Mouse (Mus musculus) intestine, embryonic 15.5 days (tissue): ENCODE results near the gene Sik3. TPM values are rescaled to one million over a fixed set of nuclear protein-coding genes. Genes with fewer than 3 reads are reported as not detected.
A peak's percentile ranks its signal among the peaks of the same experiment; 100 is the strongest.

Experiments used
- ATAC-seq: fragments of 200-750 bp; cut with Nextera tagmentation; 2 replicates; pipeline ENCODE4 v1.8.0; 2017; ENCODE audit warnings: moderate TSS enrichment, moderate library complexity
- H3K27ac ChIP-seq: fragments of 300-500 bp; sonication (generic); 2 replicates; pipeline ENCODE4 v1.5.1; 2015; ENCODE audit warnings: mild to moderate bottlenecking, inconsistent platforms
- H3K27me3 ChIP-seq: fragments of 300-500 bp; sonication (generic); replicated peaks from 2 replicates; pipeline ENCODE4 v1.6.1; 2015; ENCODE audit warnings: inconsistent platforms
- H3K36me3 ChIP-seq: fragments of 300-500 bp; sonication (generic); 2 replicates; pipeline ENCODE4 v1.6.1; 2015; ENCODE audit warnings: inconsistent platforms
- H3K4me1 ChIP-seq: fragments of 300-500 bp; sonication (generic); replicated peaks from 2 replicates; pipeline ENCODE4 v1.6.1; 2015; ENCODE audit warnings: inconsistent platforms
- H3K4me2 ChIP-seq: fragments of 300-500 bp; sonication (generic); replicated peaks from 2 replicates; pipeline ENCODE4 v1.6.1; 2015; ENCODE audit warnings: mild to moderate bottlenecking, inconsistent platforms
- H3K4me3 ChIP-seq: fragments of 300-500 bp; sonication (generic); replicated peaks from 2 replicates; pipeline ENCODE4 v1.5.1; 2015; ENCODE audit warnings: inconsistent platforms
- H3K9ac ChIP-seq: fragments of 300-500 bp; sonication (generic); 2 replicates; pipeline ENCODE4 v1.6.1; 2015; ENCODE audit warnings: inconsistent platforms
- H3K9me3 ChIP-seq: fragments of 300-500 bp; sonication (generic); 2 replicates; pipeline ENCODE4 v1.6.1; 2016; ENCODE audit warnings: inconsistent platforms
- WGBS: fragments of 180-500 bp; shearing (Covaris S2); methylation state at CpG from one replicate; pipeline ENCODE4 v1.1.7; 2015; 5-methylcytosine and 5-hydroxymethylcytosine counted together
- polyA plus RNA-seq: library from polyadenylated mRNA; unstranded; fragments of >200 nt; fragmentation: Nextera tagmentation; extraction: Ambion mirVana; gene quantifications from 2 replicates; pipeline ENCODE4 v1.2.1, GENCODE M21; 2015

Gene Sik3
- polyA plus RNA-seq, 1 experiment from 2014 or later = 13.2 TPM

- no peaks in the 10 kb centered on the region for H3K27me3 ChIP-seq
- no peaks in the 10 kb centered on the region for H3K9me3 ChIP-seq
- peak; percentile 75 for ATAC-seq
- H3K4me1 ChIP-seq = peaks cover 10% of the 10 kb centered on the region
- peak overlapping the region; percentile 67 for H3K27ac ChIP-seq
- peak overlapping the region; percentile 62 for H3K9ac ChIP-seq
- H3K4me2 ChIP-seq = peak overlapping the region; percentile 94
- WGBS = 15% methylated on average over 37 of the region's 37 CpGs
- no peaks in the 10 kb centered on the region for H3K36me3 ChIP-seq
- peak overlapping the region; percentile 48 for H3K4me3 ChIP-seq
Measured at GRCm38 (mm10) chr9:46229573-46230449, 217.2 kb downstream of the Sik3 start.

- H3K4me3 ChIP-seq = peak overlapping the region; percentile 48
- no peaks in the 10 kb centered on the region for H3K27me3 ChIP-seq
- no peaks in the 10 kb centered on the region for H3K9me3 ChIP-seq
- H3K27ac ChIP-seq = peak overlapping the region; percentile 67
- 14% methylated on average over 13 of the region's 13 CpGs for WGBS
- H3K4me1 ChIP-seq = peaks cover 13% of the 10 kb centered on the region
- no peaks in the 10 kb centered on the region for H3K36me3 ChIP-seq
- H3K9ac ChIP-seq = peak overlapping the region; percentile 62
- ATAC-seq = no peak
- peak overlapping the region; percentile 94 for H3K4me2 ChIP-seq
Measured at GRCm38 (mm10) chr9:46230450-46230975, 217.9 kb downstream of the Sik3 start.

- Histone ChIP-seq H3K4me3 (peak overlapping the region; percentile 10; the same call in 1 of the 2 replicates), H3K9ac (peak overlapping the region; percentile 36; the same call in 1 of the 2 replicates), H3K27me3 (no peaks in the 10 kb centered on the region), H3K4me2 (peak overlapping the region; percentile 33), H3K27ac (peak overlapping the region; percentile 81), H3K9me3 (no peaks in the 10 kb centered on the region), H3K36me3 (no peaks in the 10 kb centered on the region), H3K4me1 (peaks cover 9% of the 10 kb centered on the region)
- 69% methylated on average over 6 of the region's 6 CpGs for WGBS
- ATAC-seq = peak; percentile 71
Measured at GRCm38 (mm10) chr9:46235196-46235595, 222.6 kb downstream of the Sik3 start.

- Histone ChIP-seq H3K4me2 (peak within 1 kb of the TSS; percentile 33), H3K9me3 (no peaks in the 10 kb centered on the region), H3K9ac (peak within 1 kb of the TSS; percentile 36), H3K4me1 (peaks cover 7% of the 10 kb centered on the region), H3K27ac (peak within 1 kb of the TSS; percentile 81), H3K27me3 (no peaks in the 10 kb centered on the region), H3K4me3 (peak within 1 kb of the TSS; percentile 11; the same call in 1 of the 2 replicates), H3K36me3 (no peaks in the 10 kb centered on the region)
- no peak for ATAC-seq
Measured at GRCm38 (mm10) chr9:46235596-46235648, 222.8 kb downstream of the Sik3 start, which contains the start of gene Apoc3. Gene Apoc3, minus strand, starts transcription at chr9:46235636.

DNA sequence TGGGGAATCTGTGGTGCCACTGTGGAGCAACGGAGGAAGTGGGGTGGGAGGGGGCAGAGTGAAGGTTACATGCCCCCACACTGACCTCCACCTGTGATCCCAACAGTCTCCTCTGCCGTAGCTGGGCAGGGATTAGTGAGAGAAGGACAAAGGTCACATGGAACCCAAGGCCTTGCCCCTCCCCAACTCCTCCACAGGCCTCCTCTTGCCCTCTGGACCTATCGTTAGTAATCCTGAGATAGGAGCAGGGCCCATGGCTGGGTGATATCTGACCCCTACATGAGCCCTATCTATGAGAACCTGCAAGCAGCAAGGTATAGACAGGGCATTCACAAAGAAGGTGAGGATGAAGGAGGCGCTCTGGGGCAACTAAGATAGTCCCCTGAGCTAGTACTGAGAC is 223.0 kb downstream of the Sik3 start:
- H3K9me3 ChIP-seq = no peaks in the 10 kb centered on the region
- H3K4me2 ChIP-seq = peak overlapping the region; percentile 33
- no peak overlapping the region for H3K9ac ChIP-seq
- H3K27ac ChIP-seq = peak overlapping the region; percentile 81
- WGBS = 47% methylated on average over 4 of the region's 4 CpGs
- peak; percentile 83 for ATAC-seq
- no peaks in the 10 kb centered on the region for H3K36me3 ChIP-seq
- H3K4me1 ChIP-seq = peaks cover 7% of the 10 kb centered on the region
- no peaks in the 10 kb centered on the region for H3K27me3 ChIP-seq
- no peak overlapping the region for H3K4me3 ChIP-seq

GRCm38 (mm10) chr9:46238850-46239249 is 226.2 kb downstream of the Sik3 start:
- ATAC-seq = no peak
- Histone ChIP-seq H3K4me2 (no peak overlapping the region), H3K9me3 (no peaks in the 10 kb centered on the region), H3K4me3 (no peak overlapping the region), H3K9ac (no peak overlapping the region), H3K4me1 (peaks cover 16% of the 10 kb centered on the region; the same call in 1 of the 2 replicates), H3K27me3 (no peaks in the 10 kb centered on the region), H3K36me3 (no peaks in the 10 kb centered on the region), H3K27ac (no peak overlapping the region)
- WGBS = 85% methylated on average over 7 of the region's 7 CpGs

GRCm38 (mm10) chr9:46240526-46241153 is 228.0 kb downstream of the Sik3 start, which contains the start of gene Apoa4:
Gene Apoa4, plus strand, starts transcription at chr9:46240696.
- Histone ChIP-seq H3K36me3 (no peaks in the 10 kb centered on the region), H3K4me3 (peak within 1 kb of the TSS; percentile 14), H3K27me3 (no peaks in the 10 kb centered on the region), H3K4me2 (peak within 1 kb of the TSS; percentile 9; the same call in 1 of the 2 replicates), H3K4me1 (peaks cover 12% of the 10 kb centered on the region; the same call in 1 of the 2 replicates), H3K9me3 (no peaks in the 10 kb centered on the region), H3K9ac (0 out of 2 replicates have a peak within 1 kb of the TSS, but pooled peaks have one; percentile 26), H3K27ac (peak within 1 kb of the TSS; percentile 67)
- ATAC-seq = peak; percentile 30
- 51% methylated on average over 7 of the region's 7 CpGs for WGBS

GRCm38 (mm10) chr9:46241818-46242217 is 229.2 kb downstream of the Sik3 start:
- ATAC-seq = peak; percentile 80
- Histone ChIP-seq H3K27ac (peak overlapping the region; percentile 67; the same call in 1 of the 2 replicates), H3K4me3 (peak overlapping the region; percentile 14; the same call in 1 of the 2 replicates), H3K27me3 (no peaks in the 10 kb centered on the region), H3K4me2 (peak overlapping the region; percentile 9; the same call in 1 of the 2 replicates), H3K4me1 (peaks cover 12% of the 10 kb centered on the region; the same call in 1 of the 2 replicates), H3K9ac (no peak overlapping the region), H3K36me3 (no peaks in the 10 kb centered on the region), H3K9me3 (no peaks in the 10 kb centered on the region)
- WGBS = 54% methylated on average over 2 of the region's 2 CpGs

DNA sequence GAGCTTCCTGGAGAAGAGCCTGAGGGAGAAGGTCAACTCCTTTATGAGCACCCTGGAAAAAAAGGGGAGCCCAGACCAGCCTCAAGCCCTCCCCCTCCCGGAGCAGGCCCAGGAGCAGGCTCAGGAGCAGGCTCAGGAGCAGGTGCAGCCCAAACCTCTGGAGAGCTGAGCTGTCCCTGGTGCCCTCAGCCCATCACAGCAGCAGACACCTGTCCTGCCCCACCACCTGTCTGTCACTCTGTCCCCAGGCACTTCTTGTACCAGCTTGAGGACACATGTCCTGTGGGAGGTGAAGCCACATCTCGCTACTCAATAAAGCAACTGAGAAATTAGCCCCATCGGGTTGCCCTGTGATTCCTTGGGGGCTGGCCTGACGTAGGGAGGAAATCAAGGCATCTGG is 230.5 kb downstream of the Sik3 start:
- H3K27ac ChIP-seq = 0 out of 2 replicates have a peak overlapping the region, but pooled peaks have one; percentile 13
- no peak overlapping the region for H3K4me3 ChIP-seq
- ATAC-seq = no peak
- no peak overlapping the region; the same call in 1 of the 2 replicates for H3K4me2 ChIP-seq
- H3K9me3 ChIP-seq = no peaks in the 10 kb centered on the region
- H3K9ac ChIP-seq = no peak overlapping the region
- 55% methylated on average over 4 of the region's 4 CpGs for WGBS
- no peaks in the 10 kb centered on the region for H3K27me3 ChIP-seq
- no peaks in the 10 kb centered on the region for H3K36me3 ChIP-seq
- peaks cover 12% of the 10 kb centered on the region; the same call in 1 of the 2 replicates for H3K4me1 ChIP-seq

GRCm38 (mm10) chr9:46243584-46243983 is 231.0 kb downstream of the Sik3 start:
- Histone ChIP-seq H3K9ac (no peak overlapping the region), H3K4me3 (no peak overlapping the region), H3K9me3 (no peaks in the 10 kb centered on the region), H3K36me3 (no peaks in the 10 kb centered on the region), H3K27ac (no peak overlapping the region), H3K4me1 (peaks cover 12% of the 10 kb centered on the region; the same call in 1 of the 2 replicates), H3K27me3 (no peaks in the 10 kb centered on the region), H3K4me2 (no peak overlapping the region; the same call in 1 of the 2 replicates)
- WGBS = 45% methylated on average over 8 of the region's 8 CpGs
- ATAC-seq = no peak

DNA sequence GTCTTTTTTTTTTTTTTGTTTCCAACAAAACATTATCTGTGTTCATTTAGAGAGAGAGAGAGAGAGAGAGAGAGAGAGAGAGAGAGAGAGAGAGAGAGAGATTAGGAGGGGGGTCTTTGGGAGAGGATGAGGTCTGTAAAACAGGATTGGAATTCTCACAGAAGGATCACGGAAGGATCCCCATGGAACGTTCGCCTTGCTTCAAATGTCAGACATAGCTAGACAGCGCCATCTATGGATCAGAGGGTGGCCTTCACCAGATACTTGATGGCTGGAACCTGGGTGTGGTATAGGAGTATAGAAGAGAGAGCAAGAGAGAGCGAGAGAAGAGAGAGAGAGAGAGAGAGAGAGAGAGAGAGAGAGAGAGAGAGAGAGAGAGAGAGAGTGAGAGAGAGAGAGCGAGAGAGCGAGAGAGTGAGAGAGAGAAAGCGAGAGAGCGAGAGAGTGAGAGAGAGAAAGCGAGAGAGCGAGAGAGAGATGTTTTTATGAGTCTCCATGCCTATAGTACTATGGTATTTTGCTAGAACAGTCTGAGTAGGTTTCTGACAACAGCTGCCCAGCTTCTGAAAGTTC is 234.2 kb downstream of the Sik3 start:
- Histone ChIP-seq H3K4me3 (no peak overlapping the region), H3K4me1 (no peaks in the 10 kb centered on the region), H3K27ac (no peak overlapping the region), H3K36me3 (no peaks in the 10 kb centered on the region), H3K4me2 (no peak overlapping the region), H3K27me3 (no peaks in the 10 kb centered on the region), H3K9ac (no peak overlapping the region), H3K9me3 (no peaks in the 10 kb centered on the region)
- peak; percentile 50; the same call in 1 of the 2 replicates for ATAC-seq
- WGBS = 18% methylated on average over 11 of the region's 11 CpGs

DNA sequence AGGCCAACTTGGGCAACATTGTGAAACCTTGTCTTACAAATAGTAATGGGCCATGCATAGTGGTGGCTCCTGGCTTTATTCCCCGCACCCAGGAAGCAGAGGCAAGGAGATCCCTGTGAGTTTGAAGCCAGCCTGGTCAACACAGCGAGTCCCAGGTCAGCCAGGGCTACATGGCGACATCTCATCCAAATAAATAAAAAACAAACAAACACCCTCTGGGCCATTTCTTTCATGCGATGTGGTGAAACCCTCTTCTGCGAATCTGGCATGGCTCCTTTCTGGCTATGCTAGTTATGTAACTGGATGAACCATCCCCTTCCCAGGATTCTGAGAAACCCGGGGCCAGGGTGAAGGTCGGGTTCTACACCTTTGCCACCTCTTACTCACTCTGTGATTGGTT is 243.6 kb downstream of the Sik3 start:
- Histone ChIP-seq H3K9ac (no peak overlapping the region), H3K4me3 (no peak overlapping the region), H3K4me2 (no peak overlapping the region), H3K9me3 (no peaks in the 10 kb centered on the region), H3K4me1 (no peaks in the 10 kb centered on the region), H3K27me3 (no peaks in the 10 kb centered on the region), H3K27ac (no peak overlapping the region), H3K36me3 (no peaks in the 10 kb centered on the region)
- no peak for ATAC-seq
- 85% methylated on average over 7 of the region's 7 CpGs for WGBS
